Mouse (Mus musculus) heart, adult 2 months (tissue): ENCODE data around the gene Runx3. TPM values are rescaled to one million over a fixed set of nuclear protein-coding genes. Genes with fewer than 3 reads are reported as not detected.

Experiments
- DNase-seq, 2 experiments: peaks; one replicate each; pipeline ENCODE4 v3.0.0; 2021
- H3K27ac ChIP-seq: fragments of 200-600 bp; 2 replicates; pipeline ENCODE4 v1.8.1; 2022
- H3K27me3 ChIP-seq: fragments of 200-500 bp; 2 replicates; pipeline ENCODE4 v1.6.1; 2012; ENCODE audit warnings: mild to moderate bottlenecking, low read length, inconsistent platforms, mixed read lengths; ENCODE audit not compliant: control insufficient read depth, insufficient read depth
- H3K36me3 ChIP-seq: fragments of 200-500 bp; 2 replicates; pipeline ENCODE4 v1.6.1; 2012; ENCODE audit warnings: low read length, inconsistent platforms; ENCODE audit not compliant: control insufficient read depth, insufficient read depth
- H3K4me1 ChIP-seq: fragments of 200-500 bp; 2 replicates; pipeline ENCODE4 v1.6.1; 2011; ENCODE audit warnings: low read length; ENCODE audit not compliant: control insufficient read depth, insufficient read depth
- H3K4me3 ChIP-seq: fragments of 200-600 bp; 2 replicates; pipeline ENCODE4 v1.8.1; 2022
- H3K79me2 ChIP-seq: fragments of 200-500 bp; replicated peaks from 2 replicates; pipeline ENCODE4 v1.6.1; 2012; ENCODE audit warnings: mild to moderate bottlenecking, inconsistent platforms, low read length, moderate library complexity, mixed read lengths; ENCODE audit not compliant: control insufficient read depth, insufficient read depth
- H3K9ac ChIP-seq: fragments of 200-500 bp; 2 replicates; pipeline ENCODE4 v1.6.1; 2012; ENCODE audit warnings: low read depth, mild to moderate bottlenecking, control low read depth, inconsistent platforms, low read length, mixed read lengths
- CTCF ChIP-seq: fragments of 200-600 bp; IDR thresholded peaks from 2 replicates; pipeline ENCODE4 v1.8.1; 2022; ENCODE audit warnings: antibody characterized with exemption, mild to moderate bottlenecking, moderate library complexity
- EP300 ChIP-seq: fragments of 200-500 bp; IDR thresholded peaks from 2 replicates; pipeline ENCODE4 v1.6.1; 2011; ENCODE audit warnings: low read depth, low read length, control low read depth; ENCODE audit not compliant: insufficient read depth
- POLR2A ChIP-seq: fragments of 200-500 bp; IDR thresholded peaks from 2 replicates; pipeline ENCODE4 v1.6.1; 2011; ENCODE audit warnings: mild to moderate bottlenecking, low read depth, low read length, control low read depth; ENCODE audit not compliant: insufficient read depth
- WGBS: fragments of 180-500 bp; shearing (Covaris S2); methylation state at CpG from one replicate; pipeline ENCODE4 v1.1.7; 2018; 5-methylcytosine and 5-hydroxymethylcytosine counted together
- intact Hi-C: fragments of 180-260 bp; cut with DNase I; formaldehyde crosslinking; loops from one replicate; pipeline ENCODE4 v1.15.1; 2025
- polyA plus RNA-seq: library from polyadenylated mRNA; depleted of rRNA; stranded (reverse); fragments of >200 nt; gene quantifications from 2 replicates; pipeline ENCODE4 v1.2.3, GENCODE M21; 2012
- total RNA-seq, 2 experiments: library from RNA; stranded (reverse); gene quantifications; 2 replicates each; pipeline ENCODE4 v1.2.3; 2021

The Runx3 gene
- total and polyA plus RNA-seq, 3 experiments, result 0.39 to 1.2 (median 0.97) TPM

- intact Hi-C loops, result no loop called here
- Histone ChIP-seq H3K79me2 (no peaks in the 10 kb centered on the region), H3K27me3 (no peaks in the 10 kb centered on the region), H3K36me3 (no peaks in the 10 kb centered on the region), H3K4me3 (no peak overlapping the region), H3K27ac (no peak overlapping the region), H3K9ac (no peak overlapping the region), H3K4me1 (no peaks in the 10 kb centered on the region)
- DNase-seq, result no peak
- TF ChIP-seq CTCF (no peak), POLR2A (no peak), EP300 (no peak)
- WGBS, result 73% methylated on average over 9 of the region's 9 CpGs
Measured at GRCm38 (mm10) chr4:135077196-135077595, 43.3 kb upstream of the Runx3 start.

DNA sequence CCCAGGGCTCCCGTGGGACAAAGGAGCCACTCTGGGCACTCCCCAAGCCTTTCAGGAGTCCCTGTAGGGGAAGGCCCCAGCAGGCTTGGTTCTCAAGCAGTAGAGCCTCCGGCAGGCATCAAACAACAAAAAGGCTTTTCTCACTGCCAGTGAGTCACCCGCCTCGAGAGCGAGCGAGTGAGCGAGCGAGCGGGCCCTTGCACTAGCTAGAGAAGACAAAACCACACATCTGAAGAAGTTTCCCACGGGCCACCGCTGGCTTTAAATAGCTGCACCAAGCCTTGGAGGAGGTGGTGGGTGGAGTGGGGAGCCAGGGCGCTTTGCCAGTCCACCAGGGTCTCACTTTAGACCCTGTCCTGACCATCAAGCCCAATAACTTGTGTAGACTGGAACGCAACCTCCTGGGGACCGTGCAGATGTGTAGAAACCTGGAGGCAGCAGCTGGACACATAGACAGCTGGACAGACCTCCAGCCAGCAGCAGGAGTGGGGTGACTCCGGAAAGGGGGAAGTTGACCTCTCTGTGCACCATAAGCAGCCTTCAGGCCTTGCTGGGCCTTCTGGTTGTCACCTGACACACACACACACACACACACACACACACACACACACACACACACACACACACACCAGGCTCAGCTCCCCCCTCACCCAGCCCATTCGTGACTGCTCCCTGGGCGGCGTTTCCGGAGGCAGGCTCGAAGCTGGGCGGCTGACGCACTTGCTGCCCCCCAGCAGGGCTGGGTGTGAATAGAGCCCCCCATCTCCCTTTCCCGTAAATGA lies 40.4 kb upstream of the Runx3 start:
- H3K27ac ChIP-seq, result no peak overlapping the region
- H3K4me1 ChIP-seq, result no peaks in the 10 kb centered on the region
- TF ChIP-seq POLR2A (no peak), CTCF (no peak), EP300 (no peak)
- H3K4me3 ChIP-seq, result no peak overlapping the region
- no peaks in the 10 kb centered on the region for H3K36me3 ChIP-seq
- intact Hi-C loops, result no loop called here
- no peaks in the 10 kb centered on the region for H3K79me2 ChIP-seq
- DNase-seq, result peak in 1 of 2 experiments; percentile 13
- 53% methylated on average over 23 of the region's 23 CpGs for WGBS
- H3K27me3 ChIP-seq, result no peaks in the 10 kb centered on the region
- H3K9ac ChIP-seq, result no peak overlapping the region

DNA sequence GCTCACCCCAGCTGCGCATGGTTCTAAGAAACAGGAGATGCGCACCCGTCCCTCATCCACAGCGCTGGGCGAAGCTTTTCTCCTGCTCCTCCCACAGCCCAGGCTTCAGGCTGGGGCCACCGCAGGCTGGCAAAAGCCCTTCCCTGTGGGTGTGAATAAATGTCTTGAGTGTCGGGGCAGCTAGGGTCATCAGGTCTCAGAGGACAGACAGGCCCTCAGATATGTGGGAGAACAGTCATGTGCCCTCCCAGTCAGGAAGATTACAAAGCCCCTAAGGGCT lies 39.9 kb upstream of the Runx3 start:
- Histone ChIP-seq H3K27ac (no peak overlapping the region), H3K79me2 (no peaks in the 10 kb centered on the region), H3K4me1 (no peaks in the 10 kb centered on the region), H3K27me3 (no peaks in the 10 kb centered on the region), H3K4me3 (no peak overlapping the region), H3K36me3 (no peaks in the 10 kb centered on the region), H3K9ac (no peak overlapping the region)
- TF ChIP-seq CTCF (no peak), EP300 (no peak), POLR2A (no peak)
- intact Hi-C loops, result no loop called here
- no peak for DNase-seq
- WGBS, result 60% methylated on average over 7 of the region's 7 CpGs

DNA sequence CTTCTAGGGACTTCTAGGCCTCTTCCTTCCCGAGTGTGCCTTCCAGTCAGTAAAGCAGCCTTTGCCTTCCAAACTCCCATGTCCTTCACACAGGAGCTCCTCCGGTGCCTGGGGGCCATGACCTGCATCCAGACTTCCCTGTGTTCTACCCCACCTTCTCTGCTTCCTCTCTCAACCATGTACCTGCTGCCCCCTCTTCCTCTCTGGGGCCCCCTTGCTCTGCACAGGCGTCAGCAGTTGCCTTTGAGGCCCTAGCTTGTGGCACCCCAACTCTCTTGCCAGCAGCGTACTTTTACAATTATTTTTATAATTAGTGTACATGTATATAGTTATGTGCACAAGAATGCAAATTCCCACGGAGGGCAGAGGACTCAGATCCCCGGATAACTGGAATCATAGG lies 37.4 kb upstream of the Runx3 start:
- Histone ChIP-seq H3K27me3 (no peaks in the 10 kb centered on the region), H3K36me3 (no peaks in the 10 kb centered on the region), H3K4me1 (no peaks in the 10 kb centered on the region), H3K4me3 (no peak overlapping the region), H3K79me2 (no peaks in the 10 kb centered on the region), H3K27ac (no peak overlapping the region), H3K9ac (no peak overlapping the region)
- TF ChIP-seq CTCF (no peak), POLR2A (no peak), EP300 (no peak)
- no peak for DNase-seq
- WGBS, result 73% methylated on average over 6 of the region's 6 CpGs
- intact Hi-C loops, result no loop called here

GRCm38 (mm10) chr4:135085077-135085853 lies 35.2 kb upstream of the Runx3 start:
- no peaks in the 10 kb centered on the region for H3K27me3 ChIP-seq
- TF ChIP-seq EP300, result no peak
- no peak for TF ChIP-seq POLR2A
- peak; percentile 28 for TF ChIP-seq CTCF
- no peak for DNase-seq
- no peak overlapping the region for H3K4me3 ChIP-seq
- no peak overlapping the region for H3K27ac ChIP-seq
- H3K79me2 ChIP-seq, result no peaks in the 10 kb centered on the region
- no peaks in the 10 kb centered on the region for H3K36me3 ChIP-seq
- intact Hi-C loops, result no loop called here
- H3K9ac ChIP-seq, result no peak overlapping the region
- H3K4me1 ChIP-seq, result no peaks in the 10 kb centered on the region
- WGBS, result 71% methylated on average over 13 of the region's 13 CpGs

GRCm38 (mm10) chr4:135090613-135091012 lies 29.8 kb upstream of the Runx3 start:
- 81% methylated on average over 13 of the region's 13 CpGs for WGBS
- Histone ChIP-seq H3K36me3 (no peaks in the 10 kb centered on the region), H3K9ac (no peak overlapping the region), H3K79me2 (no peaks in the 10 kb centered on the region), H3K27ac (no peak overlapping the region), H3K27me3 (no peaks in the 10 kb centered on the region), H3K4me1 (no peaks in the 10 kb centered on the region), H3K4me3 (no peak overlapping the region)
- intact Hi-C loops, result no loop called here
- no peak for DNase-seq
- no peak for TF ChIP-seq POLR2A
- no peak for TF ChIP-seq CTCF
- no peak for TF ChIP-seq EP300
